Mouse (Mus musculus): ENCODE data around the gene Hipk2. TPM values are rescaled to one million over a fixed set of nuclear protein-coding genes. Genes with fewer than 3 reads are reported as not detected.

The Hipk2 gene
- total and polyA plus RNA-seq, 2 experiments from 2014 or later, result 24.9 to 60.3 TPM

DNA sequence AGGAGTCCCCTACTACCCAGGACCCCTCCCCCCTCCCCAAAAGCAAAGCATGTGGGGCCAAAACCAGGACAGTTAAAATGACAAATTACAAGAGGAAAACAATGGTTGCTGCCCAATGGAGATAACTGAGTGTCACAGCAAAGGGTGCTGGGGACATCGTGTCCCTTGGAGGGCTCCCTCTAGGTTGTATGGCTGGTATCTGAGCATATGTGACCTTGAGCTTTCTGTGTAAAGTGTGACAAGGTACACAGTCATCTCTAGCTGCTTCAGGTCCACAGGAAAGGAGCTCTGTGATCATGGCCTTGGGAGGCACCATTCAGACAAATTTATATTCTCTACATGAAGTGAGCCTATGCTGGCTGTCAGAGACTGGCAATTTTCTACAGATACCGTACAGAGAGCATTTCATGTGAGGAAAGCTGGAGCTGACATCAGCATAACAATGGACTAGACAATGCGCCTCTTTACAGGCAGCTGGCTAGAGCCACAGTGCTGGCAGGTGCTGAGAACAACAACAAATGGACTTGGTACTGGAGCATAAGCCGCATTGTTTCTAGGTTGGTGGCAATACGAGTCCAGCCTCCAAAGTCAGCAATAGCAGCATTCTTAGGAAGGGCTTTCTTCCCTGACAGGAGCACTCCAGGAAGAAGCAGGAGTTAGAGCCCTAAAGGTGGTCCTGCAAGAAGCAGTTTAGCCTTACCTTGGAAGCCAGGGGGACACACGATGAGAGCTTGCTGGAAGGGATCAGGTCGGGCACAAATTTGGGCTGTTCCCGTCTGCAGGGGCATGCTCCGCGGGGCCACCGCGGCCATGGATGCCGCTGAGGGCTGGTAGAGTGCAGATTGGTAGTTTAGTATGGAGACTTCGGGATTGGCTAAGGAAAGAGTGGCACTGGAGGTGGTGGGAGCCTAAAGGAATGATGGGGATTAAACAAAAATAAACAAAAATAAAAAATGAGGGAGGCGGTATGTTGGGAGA lies 145.5 kb downstream of the Hipk2 start:
- H3K36me3 ChIP-seq (ENCODE audit: insufficient read depth, low read length), result peaks cover 8% of the 10 kb centered on the region; the same call in 1 of the 2 replicates
- no peak for TF ChIP-seq CTCF (IDR thresholded peaks at IDR 0.05; ENCODE audit: low read depth)
- no peak overlapping the region for H3K9ac ChIP-seq (replicated peaks; ENCODE audit: low read length)
- H3K4me1 ChIP-seq (ENCODE audit: insufficient read depth, low read length), result no peaks in the 10 kb centered on the region
- ATAC-seq, result peak; percentile 67
- no peaks in the 10 kb centered on the region for H3K9me3 ChIP-seq (ENCODE audit: low read length)
- H3K4me2 ChIP-seq (ENCODE audit: low read depth, low read length), result no peak overlapping the region
- H3K27me3 ChIP-seq (ENCODE audit: insufficient read depth, low read length), result no peaks in the 10 kb centered on the region
- DNase-seq (ENCODE audit: low spot score), result peak; percentile 23
- H3K4me3 ChIP-seq (ENCODE audit: low read length), result no peak overlapping the region
- 61% methylated on average over 15 of the region's 15 CpGs for WGBS
- H3K27ac ChIP-seq, result peak overlapping the region; percentile 6; the same call in 1 of the 2 replicates

DNA sequence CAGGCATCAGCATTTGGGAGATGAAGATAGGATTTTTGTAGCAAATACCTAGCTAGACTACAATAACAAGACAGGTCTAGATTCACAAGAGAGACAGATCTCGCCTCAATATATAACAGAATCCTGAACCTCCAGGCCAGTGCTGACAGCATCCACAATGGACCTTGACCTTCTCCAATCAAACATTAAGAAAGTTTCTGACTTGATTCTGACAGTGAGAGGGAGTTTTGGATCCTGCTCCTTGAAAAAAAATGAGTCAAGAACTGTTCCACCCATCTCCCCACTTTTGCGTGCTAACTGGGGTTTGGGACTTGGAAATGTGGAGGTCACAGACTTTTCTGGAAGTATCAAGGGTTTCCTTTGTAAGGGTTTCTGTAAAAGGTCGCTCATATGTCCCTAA lies 150.4 kb downstream of the Hipk2 start:
- H3K27ac ChIP-seq, result no peak overlapping the region
- DNase-seq (ENCODE audit: low spot score) (no peak), ATAC-seq (no peak)
- no peaks in the 10 kb centered on the region for H3K9me3 ChIP-seq (ENCODE audit: low read length)
- H3K36me3 ChIP-seq (ENCODE audit: insufficient read depth, low read length), result peaks cover 9% of the 10 kb centered on the region; the same call in 1 of the 2 replicates
- 96% methylated on average over 3 of the region's 3 CpGs for WGBS
- TF ChIP-seq CTCF (IDR thresholded peaks at IDR 0.05; ENCODE audit: low read depth), result no peak
- H3K4me1 ChIP-seq (ENCODE audit: insufficient read depth, low read length), result no peaks in the 10 kb centered on the region
- no peak overlapping the region for H3K4me2 ChIP-seq (ENCODE audit: low read depth, low read length)
- H3K27me3 ChIP-seq (ENCODE audit: insufficient read depth, low read length), result no peaks in the 10 kb centered on the region
- no peak overlapping the region for H3K9ac ChIP-seq (replicated peaks; ENCODE audit: low read length)
- H3K4me3 ChIP-seq (ENCODE audit: low read length), result no peak overlapping the region

DNA sequence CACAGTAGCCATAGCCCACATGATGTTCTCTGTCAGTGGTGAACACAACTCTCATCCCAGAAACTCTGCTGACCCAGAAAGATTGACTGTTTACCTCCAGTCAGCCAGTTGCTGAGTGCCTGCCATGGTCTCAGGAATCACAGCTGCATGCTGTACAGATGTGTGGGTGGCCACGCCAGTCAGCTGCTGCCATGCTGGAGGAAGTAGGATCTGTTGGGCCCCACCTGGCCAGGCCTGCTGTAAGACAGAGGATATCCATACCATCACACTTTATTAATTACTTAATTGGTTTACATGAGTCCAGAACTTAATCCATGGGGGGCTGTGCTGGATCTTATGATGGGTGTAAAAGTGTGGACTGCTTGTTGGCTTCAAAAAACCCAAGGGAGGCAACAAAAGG lies 154.6 kb downstream of the Hipk2 start:
- no peak for TF ChIP-seq CTCF (IDR thresholded peaks at IDR 0.05; ENCODE audit: low read depth)
- no peak overlapping the region for H3K4me2 ChIP-seq (ENCODE audit: low read depth, low read length)
- no peaks in the 10 kb centered on the region for H3K27me3 ChIP-seq (ENCODE audit: insufficient read depth, low read length)
- no peak overlapping the region for H3K4me3 ChIP-seq (ENCODE audit: low read length)
- H3K27ac ChIP-seq, result no peak overlapping the region; the same call in 1 of the 2 replicates
- H3K36me3 ChIP-seq (ENCODE audit: insufficient read depth, low read length), result peaks cover 21% of the 10 kb centered on the region; the same call in 1 of the 2 replicates
- no peak for DNase-seq (ENCODE audit: low spot score)
- H3K9ac ChIP-seq (replicated peaks; ENCODE audit: low read length), result no peak overlapping the region
- ATAC-seq, result no peak
- whole genome bisulfite sequencing, result 82% methylated on average over 1 of the region's 1 CpGs
- H3K9me3 ChIP-seq (ENCODE audit: low read length), result no peaks in the 10 kb centered on the region
- no peaks in the 10 kb centered on the region for H3K4me1 ChIP-seq (ENCODE audit: insufficient read depth, low read length)

- H3K9me3 ChIP-seq (ENCODE audit: low read length), result no peaks in the 10 kb centered on the region
- DNase-seq (ENCODE audit: low spot score) (no peak), ATAC-seq (no peak)
- H3K4me3 ChIP-seq (ENCODE audit: low read length), result no peak overlapping the region
- no peak overlapping the region for H3K9ac ChIP-seq (replicated peaks; ENCODE audit: low read length)
- H3K4me1 ChIP-seq (ENCODE audit: insufficient read depth, low read length), result no peaks in the 10 kb centered on the region
- H3K36me3 ChIP-seq (ENCODE audit: insufficient read depth, low read length), result peaks cover 42% of the 10 kb centered on the region; the same call in 1 of the 2 replicates
- H3K27ac ChIP-seq, result no peak overlapping the region
- H3K4me2 ChIP-seq (ENCODE audit: low read depth, low read length), result no peak overlapping the region
- WGBS, result 33% methylated on average over 6 of the region's 6 CpGs
- TF ChIP-seq CTCF (IDR thresholded peaks at IDR 0.05; ENCODE audit: low read depth), result no peak
- no peaks in the 10 kb centered on the region for H3K27me3 ChIP-seq (ENCODE audit: insufficient read depth, low read length)
Measured at GRCm38 (mm10) chr6:38719229-38719628, 156.7 kb downstream of the Hipk2 start.

GRCm38 (mm10) chr6:38718625-38719024 lies 157.3 kb downstream of the Hipk2 start:
- Histone ChIP-seq H3K9me3 (ENCODE audit: low read length) (no peaks in the 10 kb centered on the region), H3K36me3 (ENCODE audit: insufficient read depth, low read length) (peaks cover 48% of the 10 kb centered on the region; the same call in 1 of the 2 replicates), H3K4me3 (ENCODE audit: low read length) (no peak overlapping the region), H3K9ac (replicated peaks; ENCODE audit: low read length) (no peak overlapping the region), H3K4me2 (ENCODE audit: low read depth, low read length) (no peak overlapping the region), H3K27me3 (ENCODE audit: insufficient read depth, low read length) (no peaks in the 10 kb centered on the region), H3K4me1 (ENCODE audit: insufficient read depth, low read length) (no peaks in the 10 kb centered on the region), H3K27ac (no peak overlapping the region)
- WGBS, result 91% methylated on average over 7 of the region's 7 CpGs
- no peak for DNase-seq (ENCODE audit: low spot score)
- ATAC-seq, result no peak
- no peak for TF ChIP-seq CTCF (IDR thresholded peaks at IDR 0.05; ENCODE audit: low read depth)

GRCm38 (mm10) chr6:38715881-38716280 lies 160.1 kb downstream of the Hipk2 start:
- 92% methylated on average over 16 of the region's 16 CpGs for WGBS
- H3K9me3 ChIP-seq (ENCODE audit: low read length), result no peaks in the 10 kb centered on the region
- no peak overlapping the region for H3K4me2 ChIP-seq (ENCODE audit: low read depth, low read length)
- no peak overlapping the region for H3K4me3 ChIP-seq (ENCODE audit: low read length)
- no peaks in the 10 kb centered on the region for H3K27me3 ChIP-seq (ENCODE audit: insufficient read depth, low read length)
- no peak overlapping the region for H3K9ac ChIP-seq (replicated peaks; ENCODE audit: low read length)
- no peak for TF ChIP-seq CTCF (IDR thresholded peaks at IDR 0.05; ENCODE audit: low read depth)
- H3K27ac ChIP-seq, result no peak overlapping the region
- ATAC-seq (no peak), DNase-seq (ENCODE audit: low spot score) (no peak)
- H3K36me3 ChIP-seq (ENCODE audit: insufficient read depth, low read length), result peaks cover 67% of the 10 kb centered on the region
- no peaks in the 10 kb centered on the region for H3K4me1 ChIP-seq (ENCODE audit: insufficient read depth, low read length)
